Mouse (Mus musculus) lung, postnatal 0 days (tissue): ENCODE measurements at regions not wholly inside any gene's neighbourhood (a gene's known extent, or its start where the extent isn't known, plus 50 kb on each side); places are given as distances from the start of the nearest gene placed in this dataset.

Source experiments
- ATAC-seq: fragments of 200-750 bp; cut with Nextera tagmentation; 2 replicates; pipeline ENCODE4 v1.8.0; 2017; ENCODE audit warnings: moderate library complexity
- DNase-seq: peaks from one replicate; pipeline ENCODE4 v3.0.0-alpha.2; 2016; ENCODE audit warnings: low spot score
- H3K27ac ChIP-seq: fragments of 300-500 bp; sonication (generic); 2 replicates; pipeline ENCODE4 v1.5.1; 2014; ENCODE audit warnings: antibody characterized with exemption, mild to moderate bottlenecking, low read length, mixed read lengths
- H3K27me3 ChIP-seq: fragments of 300-500 bp; sonication (generic); replicated peaks from 2 replicates; pipeline ENCODE4 v1.6.1; 2014; ENCODE audit warnings: low read length, mixed read lengths; ENCODE audit not compliant: insufficient read depth
- H3K36me3 ChIP-seq: fragments of 300-500 bp; sonication (generic); 2 replicates; pipeline ENCODE4 v1.6.1; 2014; ENCODE audit warnings: low read length, mixed read lengths; ENCODE audit not compliant: insufficient read depth
- H3K4me1 ChIP-seq: fragments of 300-500 bp; sonication (generic); 2 replicates; pipeline ENCODE4 v1.6.1; 2014; ENCODE audit warnings: antibody characterized with exemption, low read depth, low read length, mixed read lengths; ENCODE audit not compliant: insufficient read depth
- H3K4me2 ChIP-seq: fragments of 300-500 bp; sonication (generic); replicated peaks from 2 replicates; pipeline ENCODE4 v1.6.1; 2014; ENCODE audit warnings: low read depth, mild to moderate bottlenecking, low read length, moderate library complexity, mixed read lengths
- H3K4me3 ChIP-seq: fragments of 300-500 bp; sonication (generic); 2 replicates; pipeline ENCODE4 v1.5.1; 2014; ENCODE audit warnings: low read depth, low read length
- H3K9ac ChIP-seq: fragments of 300-500 bp; sonication (generic); replicated peaks from 2 replicates; pipeline ENCODE4 v1.6.1; 2014; ENCODE audit warnings: low read depth, mild to moderate bottlenecking
- H3K9me3 ChIP-seq: fragments of 300-500 bp; sonication (generic); 2 replicates; pipeline ENCODE4 v1.6.1; 2016; ENCODE audit warnings: low read length, mixed read lengths
- CTCF ChIP-seq: IDR thresholded peaks from 2 replicates; pipeline ENCODE4 v1.5.1; 2016; ENCODE audit warnings: antibody characterized with exemption, mild to moderate bottlenecking
- EP300 ChIP-seq: IDR thresholded peaks from 2 replicates; pipeline ENCODE4 v1.6.1; 2016; ENCODE audit warnings: antibody characterized with exemption, mild to moderate bottlenecking, control low read depth
- WGBS: fragments of 180-500 bp; shearing (Covaris S2); extraction: QIAGEN DNeasy Blood & Tissue Kit; methylation state at CpG from one replicate; pipeline ENCODE4 v1.1.7; 2014; 5-methylcytosine and 5-hydroxymethylcytosine counted together

DNA sequence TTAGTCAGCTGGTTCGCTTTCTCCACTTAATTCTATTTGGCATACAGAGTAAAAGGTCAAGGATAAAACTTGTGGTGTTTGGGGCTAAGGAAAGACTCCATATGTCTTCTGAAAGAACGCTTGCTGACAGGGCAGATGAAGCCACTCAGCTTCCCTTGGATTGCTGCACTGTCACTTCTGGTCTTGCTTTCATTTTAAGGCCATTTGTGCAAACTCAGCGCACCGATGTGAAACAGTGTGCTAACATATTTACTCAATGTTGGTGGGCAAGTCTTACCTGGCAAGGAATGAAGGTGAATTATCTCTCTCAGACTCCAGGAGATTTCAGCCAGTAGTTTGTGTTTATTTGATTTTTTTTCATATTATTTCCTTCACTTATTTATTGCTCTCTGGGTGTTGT is 907.2 kb downstream of the Gsdmc2 start:
- WGBS, result 57% methylated on average over 4 of the region's 4 CpGs
- DNase-seq (no peak), ATAC-seq (no peak)
- no peak overlapping the region for H3K9ac ChIP-seq
- H3K4me1 ChIP-seq, result no peaks in the 10 kb centered on the region
- H3K27ac ChIP-seq, result no peak overlapping the region
- H3K27me3 ChIP-seq, result no peaks in the 10 kb centered on the region
- H3K36me3 ChIP-seq, result no peaks in the 10 kb centered on the region
- no peak overlapping the region for H3K4me2 ChIP-seq
- no peak overlapping the region for H3K4me3 ChIP-seq
- TF ChIP-seq EP300, result no peak
- no peak for TF ChIP-seq CTCF
- no peaks in the 10 kb centered on the region for H3K9me3 ChIP-seq

GRCm38 (mm10) chr15:62934522-62935189 is 910.3 kb downstream of the Gsdmc2 start:
- no peak overlapping the region for H3K4me2 ChIP-seq
- peak; percentile 56 for ATAC-seq
- no peaks in the 10 kb centered on the region for H3K9me3 ChIP-seq

GRCm38 (mm10) chr15:62920520-62920919 is 924.5 kb downstream of the Gsdmc2 start:
- DNase-seq, result no peak
- H3K9ac ChIP-seq, result no peak overlapping the region
- WGBS, result 84% methylated on average over 2 of the region's 2 CpGs
- H3K9me3 ChIP-seq, result no peaks in the 10 kb centered on the region
- no peak overlapping the region for H3K4me3 ChIP-seq
- no peaks in the 10 kb centered on the region for H3K4me1 ChIP-seq
- ATAC-seq, result no peak
- no peak overlapping the region for H3K27ac ChIP-seq
- no peak overlapping the region for H3K4me2 ChIP-seq
- no peaks in the 10 kb centered on the region for H3K36me3 ChIP-seq
- H3K27me3 ChIP-seq, result no peaks in the 10 kb centered on the region
- TF ChIP-seq EP300 (no peak), CTCF (no peak)

More at GRCm38 (mm10) chr15:62934522-62935189, 910.3 kb downstream of the Gsdmc2 start:
- DNase-seq, result peak; percentile 74
- TF ChIP-seq CTCF (no peak), EP300 (no peak)
- H3K4me3 ChIP-seq, result no peak overlapping the region
- H3K4me1 ChIP-seq, result no peaks in the 10 kb centered on the region
- no peaks in the 10 kb centered on the region for H3K36me3 ChIP-seq
- no peaks in the 10 kb centered on the region for H3K27me3 ChIP-seq
- H3K27ac ChIP-seq, result no peak overlapping the region
- no peak overlapping the region for H3K9ac ChIP-seq

- Histone ChIP-seq H3K4me1 (no peaks in the 10 kb centered on the region), H3K27me3 (no peaks in the 10 kb centered on the region), H3K27ac (no peak overlapping the region), H3K4me3 (no peak overlapping the region), H3K9me3 (no peaks in the 10 kb centered on the region), H3K36me3 (no peaks in the 10 kb centered on the region), H3K9ac (no peak overlapping the region), H3K4me2 (no peak overlapping the region)
- no peak for TF ChIP-seq CTCF
- no peak for TF ChIP-seq EP300
- ATAC-seq (peak; percentile 33; the same call in 1 of the 2 replicates), DNase-seq (peak; percentile 53)
Measured at GRCm38 (mm10) chr15:62919264-62919663, 925.7 kb downstream of the Gsdmc2 start.

GRCm38 (mm10) chr15:62908379-62908778 is 936.6 kb downstream of the Gsdmc2 start:
- no peak for TF ChIP-seq EP300
- H3K4me1 ChIP-seq, result peaks cover 2% of the 10 kb centered on the region; the same call in 1 of the 2 replicates
- H3K4me3 ChIP-seq, result no peak overlapping the region
- ATAC-seq (no peak), DNase-seq (no peak)
- H3K27me3 ChIP-seq, result no peaks in the 10 kb centered on the region
- no peaks in the 10 kb centered on the region for H3K36me3 ChIP-seq
- H3K27ac ChIP-seq, result no peak overlapping the region
- no peak overlapping the region for H3K9ac ChIP-seq
- 9% methylated on average over 4 of the region's 4 CpGs for WGBS
- no peak overlapping the region for H3K4me2 ChIP-seq
- H3K9me3 ChIP-seq, result no peaks in the 10 kb centered on the region

DNA sequence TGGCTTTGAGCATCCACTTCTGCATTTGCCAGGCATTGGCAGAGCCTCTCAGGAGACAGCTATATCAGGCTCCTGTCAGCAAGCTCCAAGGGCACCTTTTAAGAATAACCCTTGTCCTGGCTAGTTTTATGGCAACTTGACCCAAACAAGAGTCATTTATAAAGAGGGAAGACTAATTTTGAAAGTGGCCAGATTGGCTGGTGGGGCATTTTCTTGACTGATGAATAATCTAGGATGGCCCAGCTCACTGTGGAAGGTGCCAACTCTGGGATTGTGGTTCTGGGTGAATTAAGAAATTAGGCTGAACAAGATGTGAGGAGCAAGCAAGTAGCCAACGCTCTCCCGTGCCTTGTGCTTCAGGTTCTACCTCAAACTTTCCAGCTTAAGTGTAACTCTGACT is 937.8 kb downstream of the Gsdmc2 start:
- no peak overlapping the region for H3K27ac ChIP-seq
- H3K27me3 ChIP-seq, result no peaks in the 10 kb centered on the region
- no peak for ATAC-seq
- TF ChIP-seq EP300 (no peak), CTCF (no peak)
- no peak overlapping the region for H3K4me2 ChIP-seq
- peaks cover 4% of the 10 kb centered on the region; the same call in 1 of the 2 replicates for H3K4me1 ChIP-seq
- no peaks in the 10 kb centered on the region for H3K36me3 ChIP-seq
- no peak for DNase-seq
- no peak overlapping the region for H3K4me3 ChIP-seq
- H3K9me3 ChIP-seq, result no peaks in the 10 kb centered on the region
- no peak overlapping the region for H3K9ac ChIP-seq
- 96% methylated on average over 2 of the region's 2 CpGs for WGBS
